Mouse (Mus musculus) gastrocnemius, adult 2 months (tissue): ENCODE results near the gene Hes2. TPM values are rescaled to one million over a fixed set of nuclear protein-coding genes. Genes with fewer than 3 reads are reported as not detected.
A peak's percentile ranks its signal among the peaks of the same experiment; 100 is the strongest.

Experiments used
- DNase-seq: peaks from one replicate; pipeline ENCODE4 v3.0.0; 2022
- H3K27ac ChIP-seq: fragments of 200-600 bp; 2 replicates; pipeline ENCODE4 v1.8.1; 2022; ENCODE audit warnings: mild to moderate bottlenecking
- H3K4me3 ChIP-seq: fragments of 200-600 bp; 2 replicates; pipeline ENCODE4 v1.8.1; 2022; ENCODE audit warnings: mild to moderate bottlenecking, moderate library complexity
- CTCF ChIP-seq: fragments of 200-600 bp; IDR thresholded peaks from 2 replicates; pipeline ENCODE4 v1.8.1; 2022; ENCODE audit warnings: antibody characterized with exemption, mild to moderate bottlenecking, moderate library complexity
- intact Hi-C: fragments of 180-260 bp; cut with DNase I; formaldehyde crosslinking; loops from one replicate; pipeline ENCODE4 v1.15.1; 2025
- total RNA-seq, 2 experiments: library from RNA; stranded (reverse); gene quantifications; 2 replicates each; pipeline ENCODE4 v1.2.3; 2021

Hes2 gene
- total RNA-seq, 2 experiments from 2014 or later, result not detected

DNA sequence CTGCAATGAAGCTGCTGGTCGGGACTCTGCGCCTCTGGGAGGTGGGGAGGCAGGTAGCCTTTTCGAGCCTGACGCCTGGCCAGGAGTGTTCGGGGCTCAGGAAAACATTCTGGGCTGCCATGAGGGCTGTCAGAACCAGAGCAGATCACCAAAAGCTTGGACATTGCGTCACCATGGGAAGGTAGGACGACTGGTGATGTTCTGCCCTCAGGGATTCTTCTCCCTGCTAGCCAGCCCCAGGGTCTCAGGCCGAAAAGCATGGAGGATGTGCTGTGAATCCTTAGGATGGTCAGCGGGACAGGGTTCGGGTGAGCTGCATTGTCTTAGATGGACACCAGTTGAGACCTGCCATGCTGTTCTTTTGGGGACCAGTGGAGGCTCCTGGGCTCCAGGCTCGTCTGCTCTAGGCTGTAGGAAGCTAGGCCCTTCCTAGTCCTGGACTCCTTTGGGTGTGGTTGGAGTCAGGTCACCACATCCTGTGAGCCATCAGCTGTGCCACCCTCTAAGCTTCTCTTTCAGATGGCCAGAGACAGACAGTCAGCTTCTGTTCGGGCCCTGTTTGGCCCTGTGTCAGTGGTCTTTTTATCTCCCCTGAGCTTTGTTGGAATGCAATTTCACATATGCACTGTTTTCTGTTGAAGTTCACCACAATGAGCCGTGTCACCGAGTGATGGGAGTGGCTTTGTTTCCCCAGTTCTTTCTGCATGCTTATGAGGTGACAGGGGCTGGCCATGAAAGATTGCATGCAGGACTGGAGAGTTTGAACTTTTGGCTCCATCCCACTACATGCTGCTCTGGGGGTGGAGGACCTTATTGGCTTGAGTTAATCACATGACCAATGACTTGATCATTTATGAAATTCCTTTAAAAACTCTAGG is 27.8 kb downstream of the Hes2 start:
- TF ChIP-seq CTCF, result no peak
- Histone ChIP-seq H3K4me3 (peak overlapping the region; percentile 37), H3K27ac (peak overlapping the region; percentile 69)
- DNase-seq, result no peak
- intact Hi-C loops, result no loop called here

DNA sequence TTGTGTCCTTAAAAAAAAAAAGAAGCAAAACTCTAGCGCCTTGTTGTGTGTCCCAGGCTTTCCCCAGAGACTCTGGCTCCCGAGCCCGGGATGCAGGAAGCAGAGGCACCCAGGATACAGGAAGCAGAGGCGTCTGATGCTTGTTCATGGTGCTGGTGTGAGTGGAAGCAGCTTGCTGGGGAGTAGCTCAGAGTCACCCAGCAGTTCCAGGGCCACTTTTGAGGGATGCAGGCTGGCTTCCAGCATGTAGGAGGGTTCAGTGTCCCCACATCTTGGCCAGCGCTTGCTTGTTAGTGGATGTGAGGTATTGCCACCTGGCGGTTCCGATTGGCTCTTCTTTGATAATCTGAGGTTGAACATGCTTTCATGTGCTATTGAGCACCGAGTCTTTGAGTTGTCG is 28.5 kb downstream of the Hes2 start:
- TF ChIP-seq CTCF, result no peak
- intact Hi-C loops, result no loop called here
- no peak overlapping the region for H3K4me3 ChIP-seq
- no peak for DNase-seq
- H3K27ac ChIP-seq, result no peak overlapping the region

DNA sequence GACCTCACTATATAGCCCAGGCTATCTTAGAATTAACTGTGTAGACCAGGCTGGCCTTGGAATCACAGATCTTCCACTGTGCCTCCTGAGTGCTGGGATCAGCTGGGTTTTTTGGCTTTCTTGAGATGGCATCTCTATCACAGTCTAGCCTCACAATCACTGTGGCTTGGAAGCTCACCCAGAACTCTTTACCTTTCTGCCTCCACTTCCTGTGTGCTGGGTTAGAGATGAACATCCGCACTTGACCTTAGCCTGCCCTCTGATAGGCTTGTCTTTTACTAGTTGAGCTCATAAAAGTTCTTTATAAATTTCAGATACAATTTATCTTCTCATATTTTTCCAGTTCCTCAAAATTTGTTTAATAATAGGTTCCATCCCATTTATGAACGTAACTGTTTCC is 30.0 kb downstream of the Hes2 start:
- Histone ChIP-seq H3K4me3 (no peak overlapping the region), H3K27ac (no peak overlapping the region)
- DNase-seq, result no peak
- TF ChIP-seq CTCF, result no peak
- intact Hi-C loops, result no loop called here

GRCm38 (mm10) chr4:152189071-152189470 is 30.4 kb downstream of the Hes2 start:
- Histone ChIP-seq H3K27ac (no peak overlapping the region), H3K4me3 (no peak overlapping the region)
- intact Hi-C loops, result no loop called here
- no peak for DNase-seq
- TF ChIP-seq CTCF, result no peak

GRCm38 (mm10) chr4:152189691-152190090 is 31.0 kb downstream of the Hes2 start:
- no peak for TF ChIP-seq CTCF
- intact Hi-C loops, result no loop called here
- no peak overlapping the region for H3K27ac ChIP-seq
- DNase-seq, result no peak
- no peak overlapping the region for H3K4me3 ChIP-seq

GRCm38 (mm10) chr4:152190096-152190653 is 31.5 kb downstream of the Hes2 start:
- DNase-seq, result no peak
- intact Hi-C loops, result no loop called here

GRCm38 (mm10) chr4:152190701-152191100 is 32.0 kb downstream of the Hes2 start:
- no peak for DNase-seq
- intact Hi-C loops, result no loop called here
- no peak for TF ChIP-seq CTCF
- Histone ChIP-seq H3K4me3 (no peak overlapping the region), H3K27ac (no peak overlapping the region; the same call in 1 of the 2 replicates)

More at GRCm38 (mm10) chr4:152190096-152190653, 31.5 kb downstream of the Hes2 start:
- H3K27ac ChIP-seq, result no peak overlapping the region; the same call in 1 of the 2 replicates
- TF ChIP-seq CTCF, result no peak
- H3K4me3 ChIP-seq, result no peak overlapping the region

DNA sequence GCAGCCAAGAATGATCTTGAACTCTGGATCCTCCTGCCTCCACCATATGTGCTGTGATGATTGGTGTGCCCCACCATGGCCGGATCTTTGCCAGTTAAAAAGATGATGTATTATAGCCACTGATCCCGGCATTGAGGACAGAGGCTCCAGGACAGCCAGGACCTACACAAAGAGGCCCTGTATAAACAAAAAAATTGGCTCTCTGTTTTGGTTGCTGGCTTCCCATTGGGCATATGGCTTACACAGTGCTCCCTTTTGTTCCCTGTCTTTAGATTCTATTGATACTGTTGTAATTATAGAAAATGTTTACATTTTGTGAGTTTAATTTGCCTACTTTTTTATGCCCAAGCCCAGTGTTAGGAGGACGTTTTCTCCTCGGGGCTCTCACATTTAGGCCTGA is 33.9 kb downstream of the Hes2 start:
- Histone ChIP-seq H3K27ac (no peak overlapping the region), H3K4me3 (no peak overlapping the region)
- intact Hi-C loops, result no loop called here
- no peak for DNase-seq
- no peak for TF ChIP-seq CTCF

- no peak for DNase-seq
- H3K4me3 ChIP-seq, result no peak overlapping the region
- intact Hi-C loops, result no loop called here
- H3K27ac ChIP-seq, result no peak overlapping the region
- no peak for TF ChIP-seq CTCF
Observed at GRCm38 (mm10) chr4:152194476-152195175, 36.0 kb downstream of the Hes2 start.

- TF ChIP-seq CTCF, result no peak
- H3K4me3 ChIP-seq, result no peak overlapping the region
- intact Hi-C loops, result no loop called here
- H3K27ac ChIP-seq, result no peak overlapping the region
- no peak for DNase-seq
Observed at GRCm38 (mm10) chr4:152196276-152196675, 37.6 kb downstream of the Hes2 start.

GRCm38 (mm10) chr4:152197545-152197944 is 38.9 kb downstream of the Hes2 start:
- DNase-seq, result no peak
- H3K4me3 ChIP-seq, result no peak overlapping the region
- no peak overlapping the region for H3K27ac ChIP-seq
- TF ChIP-seq CTCF, result no peak
- intact Hi-C loops, result no loop called here

- TF ChIP-seq CTCF, result no peak
- intact Hi-C loops, result no loop called here
Observed at GRCm38 (mm10) chr4:152199617-152200016, 41.0 kb downstream of the Hes2 start.

GRCm38 (mm10) chr4:152201492-152201891 is 42.8 kb downstream of the Hes2 start:
- no peak overlapping the region for H3K4me3 ChIP-seq
- no peak for DNase-seq
- no peak overlapping the region for H3K27ac ChIP-seq
- no peak for TF ChIP-seq CTCF
- intact Hi-C loops, result no loop called here

More at GRCm38 (mm10) chr4:152199617-152200016, 41.0 kb downstream of the Hes2 start:
- DNase-seq, result no peak
- H3K4me3 ChIP-seq, result no peak overlapping the region
- no peak overlapping the region for H3K27ac ChIP-seq
